Mouse (Mus musculus) adrenal gland, postnatal 4 days (tissue): ENCODE measurements around the gene Ngp. TPM values are rescaled to one million over a fixed set of nuclear protein-coding genes. Genes with fewer than 3 reads are reported as not detected.

Experiments
- DNase-seq, 2 experiments: peaks; one replicate each; pipeline ENCODE4 v3.0.0; 2021 to 2022; ENCODE audit warnings: low spot score in 2 of 2, mixed read lengths in 2 of 2
- total RNA-seq, 2 experiments: library from RNA; stranded (reverse); gene quantifications; 2 replicates each; pipeline ENCODE4 v1.2.3; 2021

Gene Ngp
- total RNA-seq, 2 experiments from 2014 or later = 24.9 to 79.3 TPM

DNA sequence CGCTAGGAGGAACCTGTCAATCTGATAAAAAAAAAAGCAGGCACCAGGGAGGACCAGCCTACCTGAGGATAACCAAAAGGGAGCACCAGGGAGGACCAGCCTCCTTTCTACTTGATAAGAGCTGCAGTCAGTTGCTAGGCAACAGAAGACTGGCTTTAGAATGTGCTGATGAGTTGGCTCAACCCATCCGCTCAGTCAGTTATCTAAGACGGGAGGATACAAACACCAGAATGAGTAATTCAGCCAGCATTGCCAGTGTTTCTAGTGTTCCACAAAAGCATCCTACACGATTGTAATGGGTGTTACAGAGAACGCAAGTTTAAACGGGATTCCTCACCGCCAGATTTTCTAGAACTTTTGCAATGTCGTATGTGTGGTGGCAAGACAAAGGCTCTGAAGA, 11.7 kb downstream of the Ngp start:
- DNase-seq = no peak

DNA sequence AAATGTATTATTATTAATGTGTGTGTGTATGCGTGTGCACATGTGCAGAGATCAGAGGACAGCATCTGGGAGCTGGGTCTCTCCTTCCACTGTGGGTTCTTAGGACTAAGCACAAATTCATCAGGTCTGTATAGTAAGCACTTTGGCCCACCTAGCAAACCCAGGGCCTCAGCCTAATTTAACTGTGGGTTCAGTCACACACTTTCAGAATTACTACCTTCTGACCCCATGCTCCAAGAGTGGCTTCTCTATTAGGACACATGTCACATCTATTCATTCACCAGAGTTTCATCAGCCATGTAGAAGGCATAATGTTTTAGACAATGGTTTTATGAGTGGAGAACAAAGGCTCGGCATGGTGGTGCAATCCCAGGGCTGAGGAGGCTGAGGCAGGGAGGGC, 13.5 kb downstream of the Ngp start:
- DNase-seq = no peak

DNA sequence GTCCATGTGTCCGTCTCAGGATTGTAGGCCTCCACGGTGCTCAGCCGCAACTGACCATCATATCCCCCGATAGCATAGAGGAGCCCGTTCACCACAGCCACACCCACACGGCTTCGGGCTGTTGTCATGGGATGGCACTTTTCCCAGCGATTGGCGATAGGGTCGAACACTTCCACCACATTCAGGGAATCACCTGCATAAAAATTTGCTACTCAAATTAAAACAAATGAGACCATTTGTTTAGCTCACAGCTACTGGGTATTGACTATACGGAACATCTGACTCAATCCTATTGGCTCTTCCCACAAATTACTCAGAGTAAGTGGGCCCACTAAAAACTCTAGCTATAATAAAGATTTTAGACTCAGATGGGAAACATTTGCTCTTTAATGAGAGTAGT, 16.5 kb downstream of the Ngp start:
- no peak for DNase-seq

DNA sequence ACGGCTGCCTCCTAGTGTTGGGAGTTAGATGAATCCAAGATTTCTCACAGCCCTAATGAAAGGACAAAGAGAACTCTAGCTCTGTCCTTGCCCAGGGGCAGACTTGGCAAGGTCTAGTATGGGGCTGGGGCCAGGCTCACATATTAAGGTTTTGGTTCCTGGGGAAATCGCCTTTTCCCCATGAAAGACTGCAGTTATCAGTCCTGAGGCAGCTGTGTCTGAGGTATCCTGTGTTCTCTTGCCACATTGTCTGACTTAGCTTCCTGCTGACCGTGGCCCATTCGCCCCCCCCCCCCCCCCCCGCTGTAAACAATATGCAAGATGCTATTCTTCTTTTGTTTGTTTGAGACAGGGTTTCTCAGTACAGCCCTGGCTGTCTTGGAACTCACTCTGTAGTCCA, 20.5 kb downstream of the Ngp start:
- DNase-seq = no peak

DNA sequence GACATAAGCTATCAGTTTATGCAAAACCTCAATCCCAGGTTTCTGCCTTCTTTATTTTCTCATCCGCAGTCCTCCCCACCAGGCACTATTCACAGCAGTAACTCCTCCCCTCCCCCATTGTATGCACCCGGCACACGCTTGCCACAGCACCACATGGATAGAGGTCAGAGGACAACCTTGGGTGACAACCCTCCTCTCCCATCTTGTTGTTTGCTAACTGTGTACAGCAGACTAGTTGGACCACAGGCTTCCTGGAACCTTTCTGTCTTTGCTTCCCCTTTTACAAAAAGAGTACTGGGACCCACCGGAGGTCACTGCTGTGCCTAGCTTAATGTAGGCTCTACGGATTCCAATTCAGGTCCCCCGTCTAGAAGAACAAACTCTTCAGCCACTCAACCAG, 21.0 kb downstream of the Ngp start:
- DNase-seq = no peak

DNA sequence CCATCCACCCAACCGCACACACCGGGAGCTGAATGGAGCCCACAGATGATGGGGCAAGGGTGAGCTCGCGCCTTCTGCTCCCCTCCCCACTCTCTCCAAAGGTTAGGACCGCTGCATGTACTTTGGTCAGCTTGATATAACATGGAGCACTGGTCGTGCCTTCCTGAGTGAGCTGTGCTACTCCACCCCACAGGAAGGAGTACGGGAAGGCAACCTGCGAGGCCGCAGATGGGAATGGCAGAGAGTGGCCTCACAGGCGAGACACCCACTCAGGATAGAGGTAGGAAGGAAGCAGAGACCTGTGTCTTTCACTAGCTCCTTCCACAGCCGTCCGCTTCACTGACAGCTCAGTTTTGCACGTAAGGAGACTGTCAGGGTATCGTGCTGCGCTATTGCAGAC, 28.8 kb downstream of the Ngp start:
- no peak for DNase-seq

DNA sequence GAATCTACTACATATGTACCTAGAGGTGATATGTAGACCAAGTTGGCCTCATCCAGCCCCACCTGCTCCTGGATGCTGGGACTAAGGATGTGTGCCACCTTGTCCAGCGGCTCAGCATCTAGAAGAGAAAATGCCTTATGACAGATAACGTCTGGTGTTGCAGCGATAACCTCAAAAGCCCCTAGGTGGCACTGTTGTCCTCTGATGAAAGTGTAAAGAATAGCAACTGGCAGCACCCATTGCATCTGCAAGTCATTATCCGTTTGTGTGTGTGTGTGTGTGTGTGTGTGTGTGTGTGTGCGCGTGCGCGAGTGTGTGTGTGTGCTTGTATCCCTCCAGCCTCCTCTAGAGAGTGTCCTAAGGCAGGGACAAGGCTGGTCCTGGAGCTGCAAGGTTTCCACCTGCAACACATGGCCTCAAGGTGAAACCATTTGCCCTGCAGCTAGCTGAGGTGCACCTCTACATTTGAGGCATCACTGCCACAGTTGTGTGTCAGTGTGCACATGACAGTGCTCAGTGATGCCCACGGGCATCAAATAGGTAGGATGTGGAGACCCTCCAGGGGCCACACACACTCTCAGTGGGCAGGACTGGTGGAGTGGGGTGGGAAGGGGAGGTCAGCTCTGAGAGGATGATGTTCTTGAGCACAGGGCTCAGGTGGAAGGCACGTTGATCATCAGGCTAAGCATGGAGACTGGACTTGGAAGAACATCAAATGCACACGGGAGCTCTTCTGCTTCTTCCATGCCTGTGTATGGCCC, 29.5 kb downstream of the Ngp start:
- peak; percentile 10 to 50 for DNase-seq

DNA sequence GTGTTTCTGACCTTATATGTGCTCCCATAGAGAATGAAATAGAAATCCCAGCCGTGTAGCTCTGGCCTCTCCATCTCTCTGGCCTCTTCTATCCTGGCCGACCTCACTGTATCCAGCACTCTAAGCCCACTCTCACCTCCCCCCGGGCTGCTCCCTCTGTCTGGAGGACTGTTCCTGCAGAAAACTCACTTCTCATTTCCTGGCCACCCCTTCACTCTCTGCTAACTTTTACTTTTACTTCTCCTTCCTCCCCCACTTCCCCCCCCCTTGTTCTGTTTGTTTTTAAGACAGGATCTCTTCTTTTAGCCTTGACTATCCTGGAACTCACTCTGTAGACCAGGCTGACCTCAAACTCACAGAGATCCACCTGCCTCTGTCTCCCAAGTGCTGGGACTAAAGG, 33.0 kb downstream of the Ngp start:
- no peak for DNase-seq

DNA sequence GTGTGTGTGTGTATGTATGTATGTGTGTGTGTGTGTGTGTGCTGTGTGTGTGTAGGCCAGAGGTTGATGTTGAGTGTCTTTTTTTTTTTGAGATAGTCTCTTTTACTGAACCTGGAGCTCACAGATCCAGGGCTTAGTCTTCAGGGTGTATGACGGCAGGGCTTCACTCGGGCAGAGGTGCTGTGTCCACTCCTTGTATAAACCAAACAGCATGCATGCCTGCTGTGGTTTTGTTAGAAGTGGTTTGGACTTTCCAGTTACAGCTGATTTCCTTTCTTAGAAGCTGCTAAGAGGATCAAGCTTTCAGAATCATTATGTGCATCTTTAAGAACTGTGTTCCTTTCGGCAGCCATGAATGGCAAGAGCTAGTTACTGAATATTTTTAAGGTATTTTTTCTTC, 38.4 kb downstream of the Ngp start:
- DNase-seq = no peak

DNA sequence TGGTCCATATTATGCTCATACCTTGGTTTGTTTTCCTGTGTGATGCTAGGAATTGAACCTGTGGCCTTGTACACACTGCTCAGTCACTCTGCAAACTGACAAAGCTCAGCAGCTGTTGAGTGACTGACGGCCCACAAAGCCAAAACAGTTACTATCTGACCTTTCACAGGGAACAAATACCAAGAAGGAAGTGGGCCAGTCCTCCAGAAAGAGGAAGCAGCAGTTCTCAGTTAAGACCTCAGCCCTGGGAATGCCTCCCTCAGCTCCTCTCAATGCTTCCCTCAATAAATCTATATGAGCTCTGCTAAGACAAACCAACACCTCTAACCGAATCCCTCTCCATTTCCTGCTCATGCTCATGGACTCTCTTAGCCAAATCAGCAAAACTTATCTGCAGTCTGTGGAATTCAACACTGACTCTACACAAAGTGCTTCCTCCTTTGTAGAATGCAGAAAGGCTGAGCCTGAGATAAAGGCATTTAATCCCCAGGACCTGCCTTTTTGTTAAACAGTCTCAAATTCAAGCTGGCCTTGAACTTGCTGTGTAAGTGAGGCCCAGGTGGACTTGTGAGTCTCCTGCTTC, 39.7 kb downstream of the Ngp start:
- no peak for DNase-seq

DNA sequence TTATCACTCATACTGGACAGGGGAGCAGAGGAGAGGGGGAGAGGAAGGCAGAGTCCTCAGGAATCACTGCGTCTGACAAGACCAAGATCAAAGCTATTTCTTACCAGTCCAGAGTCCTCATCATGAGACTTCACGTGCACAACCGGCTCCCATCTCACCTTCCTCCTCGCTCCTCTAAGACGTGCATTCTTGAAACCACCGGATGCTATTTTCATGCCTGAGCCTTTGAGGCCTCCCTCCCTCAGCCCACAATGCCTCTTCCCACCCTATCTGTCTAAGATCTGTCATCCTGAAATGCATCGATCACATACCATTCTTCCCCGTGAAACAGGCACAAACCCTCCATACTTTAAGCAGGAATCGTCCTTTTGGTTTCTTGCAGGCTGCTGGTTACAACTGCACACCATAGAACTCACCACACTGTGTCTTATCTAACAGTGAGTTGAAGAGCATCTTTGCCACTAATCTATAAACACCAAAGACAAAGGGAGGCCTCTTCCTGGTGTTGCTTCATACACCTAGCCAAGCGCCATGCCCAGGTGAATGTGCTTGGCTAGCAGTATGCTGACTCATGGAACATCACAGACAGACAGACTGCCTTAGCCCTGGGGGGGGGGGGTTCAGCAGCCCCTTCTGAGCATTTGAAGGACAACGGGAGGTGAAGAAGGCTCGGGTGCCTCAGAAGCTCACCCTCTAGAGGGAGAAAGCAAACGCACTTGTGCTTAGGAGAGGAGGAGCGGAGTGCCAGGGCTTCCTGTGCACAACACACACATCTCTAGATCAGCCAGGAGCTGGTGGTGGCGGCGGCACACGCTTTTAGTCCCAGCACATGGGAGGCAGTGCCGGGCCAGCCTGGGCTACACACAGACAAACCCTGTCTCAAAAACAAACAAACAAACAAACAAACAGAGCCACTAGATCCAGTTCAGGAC, 41.6 kb downstream of the Ngp start:
- no peak for DNase-seq

DNA sequence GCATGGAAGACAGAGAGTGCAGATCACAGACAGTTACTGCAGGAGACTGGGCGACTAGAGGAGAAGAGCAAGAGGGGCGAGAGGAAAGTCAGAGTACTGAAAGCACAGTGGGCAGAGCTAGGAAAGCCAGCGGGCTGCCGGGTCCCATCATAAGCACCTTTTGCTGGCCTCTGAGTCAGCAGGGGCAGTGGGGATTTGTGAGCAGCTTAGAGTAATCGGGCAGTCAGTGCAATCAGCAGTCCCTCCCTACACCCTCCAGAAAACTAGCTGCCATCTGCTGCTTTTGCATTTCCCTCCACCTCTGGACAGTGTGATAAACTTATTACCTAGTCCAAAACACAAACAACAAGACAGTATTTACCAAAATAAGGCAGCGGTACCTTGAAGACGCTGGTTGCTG, 42.8 kb downstream of the Ngp start:
- DNase-seq = no peak

DNA sequence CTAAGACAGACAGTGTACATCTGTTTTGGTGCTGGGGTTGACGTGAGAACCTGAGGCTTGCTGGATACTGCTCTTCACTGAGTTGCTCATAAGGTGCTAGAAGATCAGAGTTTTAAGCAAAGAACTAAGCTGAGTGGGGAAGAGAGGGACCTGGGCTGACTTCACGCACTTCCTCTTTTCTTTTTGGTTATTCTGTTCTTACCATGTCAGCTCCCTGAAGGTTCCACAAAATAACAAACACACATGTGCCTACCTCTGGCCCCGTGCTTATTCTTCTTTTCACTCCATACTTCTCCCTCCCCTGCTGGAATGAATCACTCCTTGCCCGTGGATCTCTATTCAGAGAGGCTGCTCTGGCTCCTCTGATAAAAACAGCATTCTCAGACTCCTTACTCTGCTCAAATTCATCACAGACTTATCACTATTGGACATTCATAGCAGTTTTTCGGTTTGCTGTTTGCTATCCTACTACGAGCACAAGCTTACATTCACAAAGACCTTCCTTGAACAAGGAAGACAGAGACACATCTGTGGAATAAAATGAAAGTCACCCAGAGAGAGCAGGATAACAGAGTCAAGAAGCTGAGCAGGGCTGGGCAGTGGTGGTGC, 44.5 kb downstream of the Ngp start:
- DNase-seq = no peak

DNA sequence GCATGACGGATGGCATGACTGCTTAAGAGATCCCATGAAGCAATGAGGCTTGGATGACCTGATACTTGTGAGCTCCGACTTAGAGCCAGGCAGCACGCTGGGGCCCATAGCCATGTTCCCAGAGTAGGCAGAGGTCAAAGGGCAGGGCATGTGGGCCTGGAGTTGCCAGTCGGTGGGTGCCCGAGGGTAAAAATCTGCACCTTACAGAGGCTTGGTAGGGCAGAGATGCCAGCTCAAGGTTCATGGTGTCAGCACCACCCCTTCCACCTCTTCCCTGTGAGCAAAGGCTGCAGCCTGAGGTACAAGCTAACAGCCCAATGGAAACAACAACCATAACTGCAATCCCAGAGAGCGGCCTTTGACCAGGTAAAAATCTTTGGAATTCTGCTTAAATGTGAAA, 45.8 kb downstream of the Ngp start:
- DNase-seq = no peak

DNA sequence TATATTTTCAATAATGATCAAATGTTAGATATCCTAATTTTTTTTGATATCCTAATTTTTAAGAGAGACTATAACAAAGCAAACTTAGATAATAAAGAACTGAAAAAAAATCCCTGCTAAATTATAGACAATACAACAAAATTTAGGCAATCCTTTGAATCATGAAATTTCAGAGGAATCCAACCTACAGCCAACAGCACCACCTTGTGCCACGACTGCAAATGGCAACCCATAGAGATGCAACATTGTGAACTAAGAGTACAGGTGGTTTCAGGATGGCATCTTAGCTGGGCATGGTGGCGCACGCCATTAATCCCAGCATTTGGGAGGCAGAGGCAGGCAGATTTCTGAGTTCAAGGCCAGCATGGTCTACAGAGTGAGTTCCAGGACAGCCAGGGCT, 46.6 kb downstream of the Ngp start:
- no peak for DNase-seq

Other genes starting within 250 kb of the Ngp start
- gene Cspg5, start 176.0 kb upstream of the Ngp start, total RNA-seq = 10 to 100 TPM; 38.5 to 41.4 TPM
- 10 to 100 TPM; 11.1 to 12.5 TPM for gene Elp6, start 114.6 kb upstream of the Ngp start, total RNA-seq
- gene Scap, start 86.5 kb upstream of the Ngp start, total RNA-seq = 100 to 1,000 TPM; 117 to 130 TPM
- 10 to 100 TPM; 55.4 to 64.8 TPM for gene Ptpn23, start 11.5 kb upstream of the Ngp start, total RNA-seq
- gene Klhl18, start 56.9 kb downstream of the Ngp start, total RNA-seq = 10 to 100 TPM; 11.2 to 12.0 TPM
- gene Kif9, start 57.2 kb downstream of the Ngp start, total RNA-seq = under 1 TPM; 0.76 to 0.95 TPM
- gene Setd2, start 112.8 kb downstream of the Ngp start, total RNA-seq = 100 to 1,000 TPM in 1 of 2 experiments, 10 to 100 TPM in 1; 97.0 to 102 TPM
- 10 to 100 TPM; 16.0 to 17.9 TPM for gene Nradd, start 204.7 kb downstream of the Ngp start, total RNA-seq
- gene Nbeal2, start 234.4 kb downstream of the Ngp start, total RNA-seq = 10 to 100 TPM in 1 of 2 experiments, 1 to 10 TPM in 1; 8.9 to 11.8 TPM
- gene Ccdc12, start 236.8 kb downstream of the Ngp start, total RNA-seq = 10 to 100 TPM; 65.9 to 74.9 TPM